Mouse (Mus musculus) layer of hippocampus, postnatal 25 days (tissue): ENCODE results near the gene Dennd4a. TPM values are rescaled to one million over a fixed set of nuclear protein-coding genes. Genes with fewer than 3 reads are reported as not detected.
"Not testable (repeated sequence)": the region's sequence is repeated elsewhere in the genome, so short reads cannot be mapped to it uniquely, and the experiment has no call there.

ENCODE experiments used
- DNase-seq, 2 experiments: peaks; one replicate each; pipeline ENCODE4 v3.0.0; 2022; ENCODE audit warnings: mixed read lengths in 2 of 2, low spot score in 1 of 2; ENCODE audit errors: extremely low spot score in 1 of 2
- total RNA-seq, 2 experiments: library from RNA; stranded (reverse); gene quantifications; 2 replicates each; pipeline ENCODE4 v1.2.3; 2021

Gene Dennd4a
- total RNA-seq, 2 experiments from 2014 or later: 37.2 to 43.1 TPM

DNA sequence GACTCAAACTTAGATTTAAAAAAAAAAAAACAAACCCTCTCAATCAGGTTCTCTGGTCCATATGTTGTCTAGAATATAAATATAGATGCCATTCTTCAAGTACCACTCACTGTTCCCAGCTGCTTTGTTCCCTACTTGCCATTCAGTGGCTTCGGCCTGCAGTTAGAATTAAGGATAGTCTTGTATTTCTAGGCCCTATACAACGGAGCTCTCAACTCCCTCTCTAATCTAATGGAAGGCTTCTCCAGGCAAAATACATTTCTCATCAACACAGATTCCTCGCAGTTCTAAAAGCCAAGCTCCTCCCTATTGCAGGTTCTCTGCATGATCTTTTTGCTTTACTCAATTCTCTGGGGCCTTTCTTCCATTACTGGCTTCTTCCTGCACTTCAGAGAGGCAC lies 1.3 kb upstream of the Dennd4a start:
- DNase-seq: no peak

DNA sequence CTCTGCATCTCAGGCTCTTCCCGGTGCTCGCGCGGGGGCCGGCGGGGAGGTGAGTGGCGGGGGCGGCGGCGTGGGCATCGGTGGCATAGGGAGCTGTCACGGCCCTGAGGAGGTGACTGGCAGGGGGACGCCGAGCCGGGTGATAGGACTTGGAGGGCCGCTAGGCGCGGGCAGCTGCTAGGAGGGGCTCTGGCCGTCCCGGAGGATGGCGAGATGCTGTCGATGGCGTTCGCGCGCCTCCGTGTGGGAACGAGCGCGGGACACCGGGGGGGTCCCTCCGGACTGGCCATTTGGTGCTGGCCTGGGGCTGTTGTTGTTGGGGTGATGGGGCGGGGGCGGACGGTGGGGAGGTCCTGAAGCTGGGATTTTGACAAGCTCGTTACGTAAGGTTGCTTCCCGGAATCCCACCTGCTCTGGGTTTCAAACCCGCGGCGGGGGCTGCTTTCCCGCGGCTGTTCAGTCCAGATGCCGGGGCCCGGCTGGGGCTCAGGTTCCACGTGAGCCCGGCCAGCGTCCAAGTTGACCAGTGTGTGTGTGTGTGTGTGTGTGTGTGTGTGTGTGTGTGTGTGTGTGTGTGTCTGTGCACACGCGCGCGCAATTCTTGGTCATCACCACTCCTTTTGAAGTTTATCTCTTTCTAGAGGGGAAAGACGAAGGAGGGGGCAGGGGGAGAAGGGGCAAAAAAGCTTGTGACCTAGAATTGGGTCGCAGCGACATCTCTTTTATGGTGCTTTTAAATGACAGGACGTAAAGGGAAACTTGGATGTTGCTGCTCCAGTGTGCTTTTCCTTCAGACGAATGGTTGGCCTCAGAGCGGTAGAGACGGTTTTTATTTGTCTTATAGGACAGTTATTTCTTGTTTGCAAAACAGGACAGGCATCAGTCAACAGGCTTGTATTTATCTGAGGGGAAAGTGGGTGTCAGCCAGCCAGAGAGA lies 666 bp downstream of the Dennd4a start:
- peak; percentile 42 to 46 for DNase-seq

DNA sequence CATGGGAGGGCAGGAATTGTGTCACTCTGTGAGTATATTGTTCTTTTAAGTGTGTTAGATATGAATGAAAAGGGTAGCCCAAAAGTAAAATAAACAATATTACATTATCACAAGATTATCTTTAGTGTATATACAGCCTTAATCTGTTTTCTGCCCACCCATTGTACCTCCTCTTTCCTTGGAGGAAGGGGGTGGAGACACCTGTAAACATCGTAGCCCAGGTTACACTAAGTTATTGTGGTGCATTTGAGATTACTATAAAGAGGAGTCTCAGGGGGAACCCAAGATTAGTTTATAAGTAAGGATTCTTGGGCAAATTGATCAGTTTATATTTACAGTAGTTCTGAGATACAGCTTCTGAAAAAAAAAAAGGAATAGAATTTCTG lies 1.3 kb downstream of the Dennd4a start:
- DNase-seq: no peak

DNA sequence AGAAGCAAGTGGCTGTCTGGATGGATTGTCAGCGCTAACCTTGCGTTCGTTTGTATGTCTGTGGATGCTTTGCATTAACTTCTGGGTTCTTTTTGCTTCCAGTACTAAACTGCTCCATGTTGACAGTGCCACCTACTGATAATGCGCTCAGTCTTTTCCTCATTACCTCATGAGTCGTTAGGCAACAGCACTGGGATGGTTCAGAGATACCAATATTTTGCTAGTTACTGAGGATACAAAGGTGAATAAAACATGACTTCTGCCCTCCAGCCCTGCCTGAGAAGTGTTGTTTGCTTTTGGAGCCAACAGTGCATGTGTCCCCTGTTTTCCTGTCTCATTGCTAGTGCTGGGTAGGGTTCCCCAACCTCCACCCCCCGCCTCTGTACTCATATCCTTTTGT lies 3.1 kb downstream of the Dennd4a start:
- no peak for DNase-seq

DNA sequence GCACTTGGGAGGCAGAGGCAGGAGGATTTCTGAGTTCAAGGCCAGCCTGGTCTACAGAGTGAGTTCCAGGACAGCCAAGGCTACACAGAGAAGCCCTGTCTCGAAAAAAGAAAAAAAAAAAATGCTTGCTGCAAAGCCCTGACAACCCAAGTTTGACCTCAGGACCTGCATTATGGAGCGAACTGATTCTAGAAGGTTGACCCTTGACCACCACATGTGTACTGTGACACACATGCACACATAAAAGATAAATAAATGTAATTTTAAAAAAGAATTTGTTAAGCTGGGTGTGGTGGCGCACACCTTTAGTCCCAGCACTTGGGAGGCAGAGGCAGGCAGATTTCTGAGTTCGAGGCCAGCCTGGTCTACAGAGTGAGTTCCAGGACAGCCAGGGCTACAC lies 8.5 kb downstream of the Dennd4a start:
- DNase-seq: not testable (repeated sequence)

DNA sequence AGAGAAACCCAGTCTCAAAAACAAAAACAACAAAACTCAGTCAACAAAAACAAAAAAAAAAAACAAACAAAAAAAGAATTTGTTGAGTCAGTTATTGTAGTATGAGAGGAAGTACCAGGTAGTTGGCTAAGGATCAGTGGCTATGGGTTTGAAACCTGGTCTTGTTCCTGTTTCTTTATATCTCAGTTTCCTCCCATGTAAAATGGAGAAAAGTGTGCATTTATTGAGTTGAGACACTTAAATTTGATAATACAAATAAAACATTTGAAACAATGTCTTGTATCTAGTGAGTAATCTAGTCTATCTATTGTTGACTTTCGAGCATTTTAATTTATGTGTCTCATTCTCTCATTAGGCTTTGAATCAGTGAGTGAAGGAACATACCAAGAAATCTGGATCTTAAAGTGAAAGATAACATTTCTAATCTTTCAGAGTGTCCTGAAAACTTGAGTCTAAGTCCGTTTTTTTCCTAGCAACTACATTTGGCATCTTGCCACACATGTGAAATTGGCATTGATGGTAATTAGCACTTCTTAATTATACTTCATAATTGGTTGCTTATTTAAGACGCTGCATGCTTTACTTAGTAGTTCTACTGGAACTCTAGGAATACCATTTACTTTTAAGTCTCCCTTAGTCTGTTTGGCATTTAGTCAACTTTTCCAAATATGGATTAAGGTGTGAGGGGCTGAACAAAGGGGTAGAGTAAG lies 9.1 kb downstream of the Dennd4a start:
- no peak for DNase-seq

DNA sequence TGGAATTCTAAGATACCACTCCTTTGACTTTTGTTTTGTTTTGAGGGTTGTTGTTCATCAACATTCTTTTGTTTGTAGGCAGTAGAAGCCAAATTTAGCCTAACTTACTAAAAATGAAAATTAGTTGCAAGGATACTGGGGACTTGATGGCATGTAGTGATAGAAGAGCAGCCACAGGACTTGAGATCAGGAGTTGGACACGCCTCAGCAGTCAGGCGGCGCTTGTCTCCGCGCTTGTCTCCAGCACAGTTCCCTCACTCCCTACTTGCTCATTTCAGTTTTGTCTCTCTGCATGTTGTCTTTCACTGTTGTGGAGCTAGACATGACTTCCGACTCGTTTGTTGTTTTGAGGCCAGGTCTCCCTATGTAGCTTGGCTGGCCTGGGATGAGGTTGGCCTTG lies 11.1 kb downstream of the Dennd4a start:
- no peak for DNase-seq

DNA sequence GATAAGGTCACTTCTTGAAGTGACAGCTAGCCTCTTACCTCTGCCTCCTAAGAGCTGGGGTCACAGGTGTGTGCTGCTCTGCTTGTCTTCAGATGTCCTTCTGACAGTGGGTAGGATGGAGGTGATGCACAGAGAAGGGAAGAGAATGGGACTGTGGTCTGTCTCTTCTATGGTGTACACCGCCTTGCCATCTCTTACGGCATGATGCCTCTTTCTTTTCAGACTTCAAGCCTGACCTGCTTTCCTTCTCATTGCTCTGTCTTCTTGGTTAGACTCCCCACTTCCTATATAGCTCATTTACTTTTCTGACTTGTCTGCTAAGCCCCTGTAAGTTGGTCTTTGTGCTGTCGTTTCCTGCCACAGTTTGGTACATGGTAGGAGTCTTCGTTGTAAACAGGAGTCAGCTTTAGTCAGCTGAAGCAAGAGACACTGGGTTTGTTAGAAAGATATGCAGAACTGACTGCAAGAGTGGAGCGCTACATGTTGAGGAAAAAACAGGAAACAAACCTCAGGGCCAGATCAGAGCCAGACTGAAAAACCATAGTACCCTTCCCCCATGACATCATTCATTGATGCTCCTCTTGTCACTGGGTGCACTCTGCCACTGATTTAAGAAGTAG lies 13.4 kb downstream of the Dennd4a start:
- DNase-seq: no peak

DNA sequence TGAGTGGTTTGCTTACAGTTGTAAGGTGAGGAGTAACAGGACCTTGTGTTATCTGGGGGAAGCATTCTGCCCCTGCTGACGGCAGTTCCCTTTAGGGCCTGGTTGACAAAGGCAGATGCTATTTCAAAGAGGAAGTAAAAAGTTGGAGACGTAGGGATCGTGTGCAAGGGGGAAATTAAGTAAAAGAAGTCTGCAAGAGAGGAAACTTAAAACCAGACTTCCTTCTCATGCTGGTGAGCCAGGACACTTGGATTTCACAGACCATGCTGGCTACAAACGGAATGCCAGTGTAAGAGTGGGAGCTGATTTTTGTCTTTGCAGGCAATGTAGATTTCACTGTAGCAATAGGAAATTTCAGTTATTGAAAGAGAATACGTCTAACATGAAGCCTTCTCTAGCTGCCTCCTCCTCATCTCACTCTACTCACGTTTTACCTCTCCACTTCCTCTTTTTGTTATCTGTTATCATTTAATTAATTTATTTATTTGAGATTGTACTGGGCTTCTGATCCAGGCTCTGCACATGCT lies 19.0 kb downstream of the Dennd4a start:
- no peak for DNase-seq

DNA sequence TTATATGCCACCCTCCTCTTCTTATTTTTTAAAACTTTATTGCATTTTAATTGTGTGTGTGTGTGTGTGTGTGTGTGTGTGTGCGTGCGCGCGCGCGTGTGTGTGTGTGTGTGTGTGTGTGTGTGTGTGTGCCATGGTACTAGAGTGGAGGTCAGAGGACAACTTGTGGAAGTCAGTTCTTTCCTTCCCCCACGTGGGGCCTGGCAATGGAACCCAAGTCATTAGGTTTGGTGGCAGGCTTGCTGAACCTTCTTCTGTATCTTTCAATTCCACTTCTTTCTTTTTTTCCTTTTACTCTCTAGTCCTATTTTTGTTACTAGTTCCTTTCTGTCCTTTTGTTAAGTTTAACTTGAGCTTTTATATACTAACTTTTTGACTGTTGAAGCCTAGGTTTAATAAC lies 19.5 kb downstream of the Dennd4a start:
- DNase-seq: no peak

DNA sequence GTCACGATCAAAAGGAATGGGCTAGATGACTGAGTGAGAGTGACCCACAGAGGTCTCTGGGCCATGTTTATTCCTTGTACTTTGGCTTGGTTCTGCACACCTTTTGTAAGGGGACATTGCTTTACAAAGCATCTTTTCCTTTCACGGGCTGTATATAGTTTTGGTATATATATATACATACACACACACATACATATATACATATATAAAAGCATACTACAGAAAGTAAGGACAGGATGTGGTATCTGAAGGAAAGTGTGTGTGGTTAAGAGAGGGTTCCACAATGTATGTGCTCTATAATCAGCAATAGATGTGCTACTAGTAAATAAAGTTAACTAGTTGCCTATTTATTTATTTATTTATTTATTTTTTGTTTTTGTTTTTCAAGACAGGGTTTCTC lies 20.6 kb downstream of the Dennd4a start:
- DNase-seq: no peak

DNA sequence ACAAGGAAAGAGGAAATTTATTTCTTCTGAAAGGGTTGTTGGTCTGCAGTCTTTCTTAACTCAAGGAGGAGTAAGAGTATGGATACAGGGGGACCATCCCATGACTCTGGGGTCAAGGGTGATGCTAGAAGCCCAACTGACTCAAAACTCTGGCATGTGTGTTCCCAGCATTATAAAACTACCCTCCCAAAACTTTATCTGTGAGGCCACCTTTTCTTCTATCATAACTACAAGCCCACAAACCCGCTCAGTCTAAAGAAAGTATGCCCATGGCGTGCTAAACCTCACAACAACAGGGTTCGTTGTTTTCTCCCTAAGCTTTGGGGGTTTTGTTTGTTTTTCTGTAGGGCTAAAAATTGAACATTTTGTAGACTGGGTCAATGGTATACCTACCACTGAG lies 23.3 kb downstream of the Dennd4a start:
- no peak for DNase-seq

DNA sequence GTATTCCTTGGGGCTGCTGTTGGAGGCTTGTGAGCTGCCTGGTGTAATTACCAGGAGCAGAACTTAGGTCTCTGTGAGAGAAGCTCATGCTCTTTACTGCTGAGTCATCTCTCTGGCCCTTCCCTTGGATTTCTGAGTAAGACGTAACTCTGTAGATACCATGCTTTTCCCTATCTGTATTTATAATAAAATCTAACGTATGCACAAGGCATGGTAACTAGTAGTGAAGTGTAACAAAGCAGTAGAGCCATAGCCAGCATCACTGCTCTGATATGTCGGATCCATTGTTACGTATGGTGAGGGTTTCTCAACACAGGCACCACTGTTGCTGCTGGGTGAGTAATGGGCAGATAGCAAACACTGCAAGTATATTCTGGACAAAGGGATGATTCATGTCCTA lies 34.2 kb downstream of the Dennd4a start:
- no peak for DNase-seq

DNA sequence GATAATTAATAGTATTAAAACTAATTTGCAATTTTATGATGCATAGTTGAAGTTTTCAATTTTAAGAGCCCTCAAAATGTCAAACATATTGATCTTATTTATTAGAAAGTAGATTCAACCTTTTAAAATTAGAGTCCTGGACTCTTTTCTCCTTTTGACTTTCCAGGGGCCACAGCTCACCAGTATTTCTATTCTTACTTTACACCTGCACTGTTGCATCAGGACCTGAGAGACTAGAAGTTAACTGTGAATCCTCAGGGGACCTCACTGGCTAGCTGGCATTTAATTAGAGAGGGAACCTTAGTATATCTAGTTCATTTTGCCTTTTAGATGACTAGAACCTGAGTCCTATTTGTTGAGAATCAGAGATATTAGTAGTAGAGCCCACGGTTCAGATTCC lies 38.4 kb downstream of the Dennd4a start:
- DNase-seq: no peak

DNA sequence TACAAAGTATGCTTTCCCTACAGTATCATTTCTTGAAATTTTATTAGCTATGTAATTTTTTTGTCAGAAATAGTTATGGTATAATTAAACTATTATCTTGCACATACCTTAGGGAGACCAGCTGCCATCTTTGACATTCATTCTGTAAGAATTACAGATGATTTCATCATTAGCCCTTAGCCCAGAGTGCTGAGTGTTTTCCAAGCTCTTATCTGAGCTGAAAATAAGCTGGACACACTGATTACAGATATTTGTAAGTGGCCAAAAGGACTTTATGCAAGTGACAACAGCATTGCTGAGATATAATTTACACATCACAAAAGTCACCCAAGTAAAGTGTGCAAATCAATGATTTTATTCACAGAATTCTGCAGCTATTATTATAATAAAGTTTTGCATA lies 48.9 kb downstream of the Dennd4a start:
- no peak for DNase-seq

DNA sequence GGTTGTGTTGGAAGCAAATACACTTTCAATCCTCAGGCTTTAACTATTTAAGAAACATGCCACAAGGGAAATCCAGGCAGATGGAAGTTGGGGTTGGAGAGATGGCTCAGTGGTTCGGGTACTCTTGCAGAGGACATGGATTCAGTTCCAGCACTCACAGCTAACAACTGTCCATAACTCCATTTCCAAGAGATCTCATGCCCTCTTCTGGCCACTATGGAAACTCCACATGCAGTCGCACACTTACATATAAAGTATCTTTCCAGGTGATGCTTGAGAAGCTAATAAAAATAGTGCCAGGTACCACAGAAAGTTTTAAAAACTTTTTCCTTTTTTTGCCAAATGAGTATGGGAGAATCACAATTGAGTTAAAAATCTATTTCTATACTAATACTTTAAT lies 51.5 kb downstream of the Dennd4a start:
- DNase-seq: no peak

DNA sequence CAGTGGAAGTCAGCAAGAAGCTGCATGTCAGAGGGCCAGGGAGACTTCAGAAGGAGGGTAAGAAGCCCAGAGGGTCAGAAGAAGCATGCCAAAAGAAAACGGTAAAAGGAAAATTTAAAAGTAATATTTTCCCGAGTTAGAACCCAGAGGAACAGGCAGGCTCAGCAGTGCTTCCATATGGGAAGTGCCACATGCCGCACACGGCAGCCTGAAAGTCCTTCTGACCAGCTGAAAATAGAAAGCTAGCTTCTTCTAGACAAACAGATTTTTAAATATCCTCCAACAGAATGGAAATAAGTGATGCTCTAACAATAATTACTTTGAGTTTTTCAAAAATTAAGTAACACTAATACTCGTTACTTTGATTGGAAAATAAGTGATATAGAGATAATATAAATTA lies 74.9 kb downstream of the Dennd4a start:
- DNase-seq: no peak

DNA sequence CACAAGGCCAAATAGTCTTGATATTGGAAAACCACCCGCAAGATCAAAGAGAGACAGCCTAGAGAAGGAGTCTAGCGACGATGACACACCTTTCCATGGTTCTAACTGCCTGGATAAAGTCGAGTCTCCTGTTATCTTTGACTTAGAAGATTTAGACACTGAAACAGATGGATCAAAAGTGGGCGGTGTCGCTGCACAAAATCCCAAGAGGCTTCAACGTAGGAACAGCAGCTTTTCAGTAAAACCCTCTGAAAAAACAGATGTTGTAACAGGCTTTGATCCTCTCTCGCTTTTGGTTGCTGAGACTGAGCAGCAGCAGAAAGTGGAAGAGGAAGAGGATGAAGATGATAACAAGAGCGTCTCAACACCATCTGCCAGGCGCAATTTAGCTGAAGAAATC lies 85.5 kb downstream of the Dennd4a start:
- DNase-seq: no peak

DNA sequence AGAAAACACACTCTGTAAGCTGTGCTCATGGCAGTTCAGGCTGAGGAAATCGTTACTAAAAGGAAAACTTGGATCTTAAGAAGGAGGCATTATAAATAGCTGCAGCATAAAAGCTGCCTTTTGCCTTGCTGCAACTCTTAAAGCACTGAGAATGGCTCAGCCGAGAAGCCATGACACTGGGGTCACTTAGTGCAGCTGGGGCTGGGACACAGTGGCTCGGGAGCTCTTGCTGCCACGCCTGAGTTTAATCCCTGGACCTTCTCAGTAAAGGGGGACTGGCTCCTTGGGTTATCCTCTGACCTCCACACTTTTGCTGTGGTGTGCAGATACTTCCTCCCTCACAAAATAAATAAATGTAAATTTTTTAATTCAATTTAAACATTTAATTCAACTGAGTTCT lies 91.7 kb downstream of the Dennd4a start:
- no peak for DNase-seq

DNA sequence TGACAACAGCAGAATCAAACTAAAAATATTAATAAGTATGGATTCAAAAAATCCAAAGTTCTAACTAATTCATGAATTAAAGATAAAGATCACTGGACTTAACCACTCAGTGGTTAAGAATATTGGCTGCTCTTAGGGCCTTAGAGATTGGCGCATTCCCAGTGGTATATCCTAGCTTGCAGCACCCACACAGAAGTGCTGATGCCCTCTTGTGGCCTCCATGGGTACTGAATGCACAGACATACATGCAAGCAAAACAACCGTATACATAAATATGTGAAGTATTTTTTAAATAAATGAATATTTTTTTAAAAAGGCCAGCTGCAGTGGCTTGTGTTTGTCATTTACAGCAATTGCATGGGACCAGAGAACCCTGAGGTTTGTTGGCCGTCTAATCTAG lies 92.2 kb downstream of the Dennd4a start:
- peak in 1 of 2 experiments; percentile 78 for DNase-seq
